Mouse (Mus musculus): ENCODE measurements at regions not wholly inside any gene's neighbourhood (a gene's known extent, or its start where the extent isn't known, plus 50 kb on each side); places are given as distances from the start of the nearest gene placed in this dataset.

- Histone ChIP-seq H3K36me3 (replicated peaks; ENCODE audit: control insufficient read depth, insufficient read depth, low read depth, low read length) (no peaks in the 10 kb centered on the region), H3K4me3 (ENCODE audit: low read depth, low read length) (no peak overlapping the region), H3K27me3 (ENCODE audit: control insufficient read depth, insufficient read depth, low read length) (no peaks in the 10 kb centered on the region), H3K9me3 (replicated peaks; ENCODE audit: control insufficient read depth, low read length) (no peaks in the 10 kb centered on the region), H3K9ac (replicated peaks; ENCODE audit: low read length) (no peak overlapping the region), H3K4me2 (ENCODE audit: low read depth, low read length) (no peak overlapping the region), H3K27ac (replicated peaks; ENCODE audit: low read depth, low read length) (no peak overlapping the region), H3K4me1 (ENCODE audit: control insufficient read depth, insufficient read depth, low read length) (no peaks in the 10 kb centered on the region)
- 85% methylated on average over 5 of the region's 5 CpGs for WGBS
- DNase-seq (ENCODE audit: low spot score): no peak
- ATAC-seq (replicated peaks; ENCODE audit: insufficient number of reproducible peaks, low FRiP score, low TSS enrichment, low read depth): no peak
Measured at GRCm38 (mm10) chr8:89325248-89325645, 281.3 kb upstream of the Sall1 start.

GRCm38 (mm10) chr8:89324462-89325247, 280.7 kb upstream of the Sall1 start:
- H3K4me1 ChIP-seq (ENCODE audit: control insufficient read depth, insufficient read depth, low read length): no peaks in the 10 kb centered on the region
- H3K9me3 ChIP-seq (replicated peaks; ENCODE audit: control insufficient read depth, low read length): no peaks in the 10 kb centered on the region
- H3K9ac ChIP-seq (replicated peaks; ENCODE audit: low read length): no peak overlapping the region
- no peaks in the 10 kb centered on the region for H3K36me3 ChIP-seq (replicated peaks; ENCODE audit: control insufficient read depth, insufficient read depth, low read depth, low read length)
- no peak for ATAC-seq (replicated peaks; ENCODE audit: insufficient number of reproducible peaks, low FRiP score, low TSS enrichment, low read depth)
- no peak overlapping the region for H3K4me3 ChIP-seq (ENCODE audit: low read depth, low read length)
- no peak overlapping the region for H3K4me2 ChIP-seq (ENCODE audit: low read depth, low read length)
- 67% methylated on average over 12 of the region's 12 CpGs for WGBS
- no peaks in the 10 kb centered on the region for H3K27me3 ChIP-seq (ENCODE audit: control insufficient read depth, insufficient read depth, low read length)
- DNase-seq (ENCODE audit: low spot score): no peak
- no peak overlapping the region for H3K27ac ChIP-seq (replicated peaks; ENCODE audit: low read depth, low read length)

- ATAC-seq (replicated peaks; ENCODE audit: insufficient number of reproducible peaks, low FRiP score, low TSS enrichment, low read depth): no peak
- H3K4me3 ChIP-seq (ENCODE audit: low read depth, low read length): no peak overlapping the region
- no peaks in the 10 kb centered on the region; the same call in 1 of the 2 replicates for H3K4me1 ChIP-seq (ENCODE audit: control insufficient read depth, insufficient read depth, low read length)
- DNase-seq (ENCODE audit: low spot score): peak; percentile 20
- peak overlapping the region; percentile 6; the same call in 1 of the 2 replicates for H3K4me2 ChIP-seq (ENCODE audit: low read depth, low read length)
- no peak overlapping the region for H3K27ac ChIP-seq (replicated peaks; ENCODE audit: low read depth, low read length)
- H3K9ac ChIP-seq (replicated peaks; ENCODE audit: low read length): no peak overlapping the region
- 35% methylated on average over 18 of the region's 18 CpGs for WGBS
- no peaks in the 10 kb centered on the region for H3K9me3 ChIP-seq (replicated peaks; ENCODE audit: control insufficient read depth, low read length)
- H3K36me3 ChIP-seq (replicated peaks; ENCODE audit: control insufficient read depth, insufficient read depth, low read depth, low read length): no peaks in the 10 kb centered on the region
- H3K27me3 ChIP-seq (ENCODE audit: control insufficient read depth, insufficient read depth, low read length): no peaks in the 10 kb centered on the region
Measured at GRCm38 (mm10) chr8:89317514-89318289, 273.7 kb upstream of the Sall1 start.

GRCm38 (mm10) chr8:89316566-89317175, 272.7 kb upstream of the Sall1 start:
- no peaks in the 10 kb centered on the region for H3K36me3 ChIP-seq (replicated peaks; ENCODE audit: control insufficient read depth, insufficient read depth, low read depth, low read length)
- 38% methylated on average over 12 of the region's 12 CpGs for WGBS
- H3K9me3 ChIP-seq (replicated peaks; ENCODE audit: control insufficient read depth, low read length): no peaks in the 10 kb centered on the region
- H3K4me1 ChIP-seq (ENCODE audit: control insufficient read depth, insufficient read depth, low read length): no peaks in the 10 kb centered on the region; the same call in 1 of the 2 replicates
- no peaks in the 10 kb centered on the region for H3K27me3 ChIP-seq (ENCODE audit: control insufficient read depth, insufficient read depth, low read length)
- no peak overlapping the region for H3K4me2 ChIP-seq (ENCODE audit: low read depth, low read length)
- no peak overlapping the region for H3K27ac ChIP-seq (replicated peaks; ENCODE audit: low read depth, low read length)
- DNase-seq (ENCODE audit: low spot score): no peak
- H3K9ac ChIP-seq (replicated peaks; ENCODE audit: low read length): no peak overlapping the region
- ATAC-seq (replicated peaks; ENCODE audit: insufficient number of reproducible peaks, low FRiP score, low TSS enrichment, low read depth): no peak
- H3K4me3 ChIP-seq (ENCODE audit: low read depth, low read length): no peak overlapping the region

- H3K4me2 ChIP-seq (ENCODE audit: low read depth, low read length): no peak overlapping the region
- 93% methylated on average over 3 of the region's 3 CpGs for WGBS
- H3K9me3 ChIP-seq (replicated peaks; ENCODE audit: control insufficient read depth, low read length): no peaks in the 10 kb centered on the region
- no peak overlapping the region for H3K27ac ChIP-seq (replicated peaks; ENCODE audit: low read depth, low read length)
- no peak overlapping the region for H3K9ac ChIP-seq (replicated peaks; ENCODE audit: low read length)
- H3K4me3 ChIP-seq (ENCODE audit: low read depth, low read length): no peak overlapping the region
- DNase-seq (ENCODE audit: low spot score) (no peak), ATAC-seq (replicated peaks; ENCODE audit: insufficient number of reproducible peaks, low FRiP score, low TSS enrichment, low read depth) (no peak)
- H3K27me3 ChIP-seq (ENCODE audit: control insufficient read depth, insufficient read depth, low read length): no peaks in the 10 kb centered on the region
- H3K4me1 ChIP-seq (ENCODE audit: control insufficient read depth, insufficient read depth, low read length): no peaks in the 10 kb centered on the region; the same call in 1 of the 2 replicates
- no peaks in the 10 kb centered on the region for H3K36me3 ChIP-seq (replicated peaks; ENCODE audit: control insufficient read depth, insufficient read depth, low read depth, low read length)
Measured at GRCm38 (mm10) chr8:89314907-89315306, 270.9 kb upstream of the Sall1 start.

GRCm38 (mm10) chr8:89310696-89311214, 266.8 kb upstream of the Sall1 start:
- no peak overlapping the region for H3K9ac ChIP-seq (replicated peaks; ENCODE audit: low read length)
- DNase-seq (ENCODE audit: low spot score) (no peak), ATAC-seq (replicated peaks; ENCODE audit: insufficient number of reproducible peaks, low FRiP score, low TSS enrichment, low read depth) (no peak)
- H3K9me3 ChIP-seq (replicated peaks; ENCODE audit: control insufficient read depth, low read length): no peaks in the 10 kb centered on the region
- no peak overlapping the region for H3K4me2 ChIP-seq (ENCODE audit: low read depth, low read length)
- no peaks in the 10 kb centered on the region for H3K36me3 ChIP-seq (replicated peaks; ENCODE audit: control insufficient read depth, insufficient read depth, low read depth, low read length)
- no peak overlapping the region for H3K27ac ChIP-seq (replicated peaks; ENCODE audit: low read depth, low read length)
- 50% methylated on average over 5 of the region's 5 CpGs for WGBS
- H3K4me3 ChIP-seq (ENCODE audit: low read depth, low read length): no peak overlapping the region
- no peaks in the 10 kb centered on the region for H3K4me1 ChIP-seq (ENCODE audit: control insufficient read depth, insufficient read depth, low read length)
- no peaks in the 10 kb centered on the region for H3K27me3 ChIP-seq (ENCODE audit: control insufficient read depth, insufficient read depth, low read length)

GRCm38 (mm10) chr8:89309591-89309990, 265.6 kb upstream of the Sall1 start:
- Histone ChIP-seq H3K4me1 (ENCODE audit: control insufficient read depth, insufficient read depth, low read length) (no peaks in the 10 kb centered on the region), H3K27ac (replicated peaks; ENCODE audit: low read depth, low read length) (no peak overlapping the region)
- no peak for ATAC-seq (replicated peaks; ENCODE audit: insufficient number of reproducible peaks, low FRiP score, low TSS enrichment, low read depth)

More at GRCm38 (mm10) chr8:89309591-89309990, 265.6 kb upstream of the Sall1 start:
- Histone ChIP-seq H3K4me3 (ENCODE audit: low read depth, low read length) (no peak overlapping the region), H3K9ac (replicated peaks; ENCODE audit: low read length) (no peak overlapping the region), H3K9me3 (replicated peaks; ENCODE audit: control insufficient read depth, low read length) (no peaks in the 10 kb centered on the region), H3K36me3 (replicated peaks; ENCODE audit: control insufficient read depth, insufficient read depth, low read depth, low read length) (no peaks in the 10 kb centered on the region), H3K27me3 (ENCODE audit: control insufficient read depth, insufficient read depth, low read length) (no peaks in the 10 kb centered on the region), H3K4me2 (ENCODE audit: low read depth, low read length) (no peak overlapping the region)
- 13% methylated on average over 4 of the region's 4 CpGs for WGBS
- DNase-seq (ENCODE audit: low spot score): no peak
